Mouse (Mus musculus) myocyte (in vitro differentiated cells): ENCODE measurements around the gene Pon3.

Source experiments
- CEBPB ChIP-seq: IDR thresholded peaks from 2 replicates; pipeline ENCODE4 v1.6.1; 2011; ENCODE audit warnings: mild to moderate bottlenecking, moderate library complexity; ENCODE audit not compliant: poor library complexity, insufficient read depth, severe bottlenecking
- E2F4 ChIP-seq: IDR thresholded peaks from one replicate; pipeline ENCODE4 v1.6.1; 2011; ENCODE audit warnings: mild to moderate bottlenecking, control low read depth, moderate library complexity; ENCODE audit not compliant: insufficient read depth
- MAX ChIP-seq: IDR thresholded peaks from one replicate; pipeline ENCODE4 v1.6.1; 2011; ENCODE audit warnings: low read depth, mild to moderate bottlenecking, control low read depth
- MYOD1 ChIP-seq, 3 experiments: IDR thresholded peaks; one replicate each; pipeline ENCODE4 v1.6.1; 2011; ENCODE audit warnings: control low read depth in 2 of 3, low read depth in 2 of 3, mild to moderate bottlenecking in 2 of 3, moderate library complexity in 1 of 3; ENCODE audit not compliant: insufficient read length in 2 of 3, control insufficient read depth in 1 of 3
- POLR2A ChIP-seq: IDR thresholded peaks from one replicate; pipeline ENCODE4 v1.6.1; 2011; ENCODE audit warnings: low read depth, mild to moderate bottlenecking, control low read depth, moderate library complexity; ENCODE audit not compliant: insufficient read length
- POLR2AphosphoS2 ChIP-seq: IDR thresholded peaks from one replicate; pipeline ENCODE4 v1.6.1; 2011; ENCODE audit warnings: low read depth, control low read depth; ENCODE audit not compliant: insufficient read length
- SRF ChIP-seq: IDR thresholded peaks from one replicate; pipeline ENCODE4 v1.6.1; 2011; ENCODE audit warnings: low read depth; ENCODE audit not compliant: control insufficient read depth, insufficient read length
- TCF12 ChIP-seq: IDR thresholded peaks from one replicate; pipeline ENCODE4 v1.6.1; 2011; ENCODE audit warnings: mild to moderate bottlenecking, control low read depth; ENCODE audit not compliant: poor library complexity, insufficient read depth, severe bottlenecking
- TCF3 ChIP-seq: IDR thresholded peaks from one replicate; pipeline ENCODE4 v1.6.1; 2011; ENCODE audit warnings: low read depth, control low read depth; ENCODE audit not compliant: insufficient read length
- USF1 ChIP-seq: IDR thresholded peaks from one replicate; pipeline ENCODE4 v1.6.1; 2011; ENCODE audit warnings: low read depth, mild to moderate bottlenecking, control low read depth, moderate library complexity

DNA sequence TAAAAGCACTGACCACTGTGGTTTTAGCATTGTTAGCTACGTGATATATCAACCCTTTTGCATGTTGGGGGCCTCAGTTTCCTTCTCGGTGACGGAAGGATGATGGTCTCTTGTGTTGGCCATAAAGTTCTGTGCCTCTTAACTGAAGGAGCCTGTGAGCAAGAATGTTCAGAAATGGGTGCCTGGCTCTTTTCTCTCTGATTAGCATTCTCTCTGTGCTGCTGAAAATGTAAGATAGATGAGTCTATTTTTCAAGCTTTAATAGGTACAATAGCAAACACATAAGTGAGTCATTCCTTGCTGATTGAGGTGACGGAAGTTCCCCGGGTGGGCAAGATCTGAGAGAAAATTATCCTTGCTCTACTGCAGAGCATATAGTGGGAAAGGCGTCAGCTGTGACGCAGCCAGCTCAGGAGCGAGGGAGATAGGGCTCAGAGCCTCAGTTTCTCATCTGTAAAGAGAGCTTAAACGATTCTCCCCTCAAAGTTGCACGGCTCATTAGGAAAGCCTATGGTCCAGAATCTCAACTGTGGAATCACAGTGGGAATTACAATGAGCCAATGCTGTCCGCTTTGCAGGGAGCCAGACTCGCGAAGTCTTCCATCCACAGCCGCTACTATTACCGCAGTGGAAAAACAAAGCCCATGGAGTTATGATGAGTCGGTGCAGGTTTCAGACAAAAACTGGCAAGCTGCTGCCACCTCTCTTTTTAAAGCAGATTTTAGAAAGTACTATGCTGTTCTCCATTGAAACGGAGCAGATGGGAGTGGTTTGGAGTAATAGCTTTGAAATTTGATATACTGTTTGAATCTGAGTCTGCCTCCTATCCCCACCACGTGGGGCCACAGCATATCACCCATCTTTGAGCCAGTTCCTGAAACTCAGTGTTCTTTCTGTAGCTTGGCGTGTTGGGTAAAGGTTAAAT is 77.9 kb downstream of the Pon3 start:
- TF ChIP-seq CEBPB (no peak), MAX (no peak), POLR2A (no peak), TCF3 (no peak), USF1 (no peak), TCF12 (no peak), MYOD1 (IDR thresholded peaks at IDR 0.05; ENCODE audit: control insufficient read depth in 1 of 3, insufficient read length in 2 of 3, low read depth in 2 of 3) (no peak), E2F4 (no peak), POLR2AphosphoS2 (no peak), SRF (no peak)
